Mouse (Mus musculus) limb, embryonic 15.5 days (tissue): ENCODE results near the gene Car4. TPM values are rescaled to one million over a fixed set of nuclear protein-coding genes. Genes with fewer than 3 reads are reported as not detected.

Source experiments
- ATAC-seq: fragments of 200-750 bp; cut with Nextera tagmentation; 2 replicates; pipeline ENCODE4 v1.8.0; 2017; ENCODE audit warnings: low read depth, moderate TSS enrichment; ENCODE audit not compliant: insufficient number of reproducible peaks, low FRiP score, low TSS enrichment
- H3K27ac ChIP-seq: fragments of 300-500 bp; sonication (generic); 2 replicates; pipeline ENCODE4 v1.5.1; 2015; ENCODE audit warnings: moderate library complexity, mild to moderate bottlenecking, inconsistent platforms
- H3K27me3 ChIP-seq: fragments of 300-500 bp; sonication (generic); 2 replicates; pipeline ENCODE4 v1.6.1; 2015; ENCODE audit warnings: inconsistent platforms
- H3K36me3 ChIP-seq: fragments of 300-500 bp; sonication (generic); 2 replicates; pipeline ENCODE4 v1.6.1; 2015; ENCODE audit warnings: inconsistent platforms
- H3K4me1 ChIP-seq: fragments of 300-500 bp; sonication (generic); 2 replicates; pipeline ENCODE4 v1.6.1; 2015; ENCODE audit warnings: inconsistent platforms
- H3K4me2 ChIP-seq: fragments of 300-500 bp; sonication (generic); 2 replicates; pipeline ENCODE4 v1.6.1; 2015; ENCODE audit warnings: mild to moderate bottlenecking, inconsistent platforms
- H3K4me3 ChIP-seq: fragments of 300-500 bp; sonication (generic); 2 replicates; pipeline ENCODE4 v1.5.1; 2015; ENCODE audit warnings: mild to moderate bottlenecking, inconsistent platforms
- H3K9ac ChIP-seq: fragments of 300-500 bp; sonication (generic); 2 replicates; pipeline ENCODE4 v1.6.1; 2015; ENCODE audit warnings: inconsistent platforms
- H3K9me3 ChIP-seq: fragments of 300-500 bp; sonication (generic); 2 replicates; pipeline ENCODE4 v1.6.1; 2016; ENCODE audit warnings: inconsistent platforms
- WGBS: fragments of 180-500 bp; shearing (Covaris S2); methylation state at CpG from one replicate; pipeline ENCODE4 v1.1.7; 2015; 5-methylcytosine and 5-hydroxymethylcytosine counted together
- polyA plus RNA-seq: library from polyadenylated mRNA; unstranded; fragments of >200 nt; fragmentation: Nextera tagmentation; extraction: Ambion mirVana; gene quantifications from 2 replicates; pipeline ENCODE4 v1.2.1, GENCODE M21; 2015

The Car4 gene
- 0.37 TPM in 1 of 2 replicates, not detected in the other for polyA plus RNA-seq

GRCm38 (mm10) chr11:84957591-84958270 is at the start of gene Car4:
TSS of gene Car4 (plus strand) at chr11:84957786.
- under 1% methylated on average over 49 of the region's 49 CpGs for WGBS
- Histone ChIP-seq H3K27me3 (peaks cover 45% of the 10 kb centered on the region), H3K4me1 (peaks cover 11% of the 10 kb centered on the region), H3K36me3 (no peaks in the 10 kb centered on the region), H3K9me3 (no peaks in the 10 kb centered on the region), H3K27ac (no peak within 1 kb of the TSS), H3K9ac (no peak within 1 kb of the TSS), H3K4me3 (peak within 1 kb of the TSS; percentile 21), H3K4me2 (peak within 1 kb of the TSS; percentile 41)
- ATAC-seq: no peak

GRCm38 (mm10) chr11:84908480-84908879 is 49.1 kb upstream of the Car4 start:
- no peak for ATAC-seq
- WGBS: 93% methylated on average over 6 of the region's 6 CpGs
- peaks cover 93% of the 10 kb centered on the region for H3K36me3 ChIP-seq
- no peaks in the 10 kb centered on the region for H3K4me1 ChIP-seq
- H3K4me2 ChIP-seq: no peak overlapping the region
- no peak overlapping the region for H3K9ac ChIP-seq
- H3K27ac ChIP-seq: no peak overlapping the region
- H3K4me3 ChIP-seq: no peak overlapping the region
- H3K27me3 ChIP-seq: no peaks in the 10 kb centered on the region
- no peaks in the 10 kb centered on the region for H3K9me3 ChIP-seq

- Histone ChIP-seq H3K4me1 (peaks cover 13% of the 10 kb centered on the region), H3K4me3 (no peak overlapping the region), H3K27ac (no peak overlapping the region), H3K9ac (no peak overlapping the region), H3K36me3 (peaks cover 82% of the 10 kb centered on the region), H3K4me2 (no peak overlapping the region), H3K9me3 (no peaks in the 10 kb centered on the region), H3K27me3 (no peaks in the 10 kb centered on the region)
- WGBS: 76% methylated on average over 4 of the region's 4 CpGs
- no peak for ATAC-seq
These were observed 47.2 kb upstream of the Car4 start for GRCm38 (mm10) chr11:84910411-84910810.

DNA sequence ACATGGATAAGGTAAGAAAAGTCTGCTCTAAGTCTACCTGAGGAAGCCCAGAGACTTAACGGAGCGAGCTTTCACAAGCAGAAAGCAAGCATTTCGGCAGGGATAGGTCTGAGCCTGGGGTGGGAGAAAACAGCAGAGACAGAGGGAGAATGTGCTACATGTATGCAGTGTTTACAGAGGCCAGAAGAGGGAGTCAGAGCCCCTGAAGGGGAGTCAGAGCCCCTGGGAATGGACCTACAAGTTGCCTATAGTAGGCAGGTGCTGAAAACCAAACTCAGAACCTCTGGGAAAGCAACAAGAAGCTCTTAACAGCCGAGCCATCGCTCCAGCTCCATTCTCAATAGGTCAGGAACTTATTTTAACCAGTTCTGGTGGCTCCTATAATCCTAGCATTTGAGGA is 42.9 kb upstream of the Car4 start:
- 79% methylated on average over 5 of the region's 5 CpGs for WGBS
- H3K9me3 ChIP-seq: no peaks in the 10 kb centered on the region
- H3K27ac ChIP-seq: no peak overlapping the region
- ATAC-seq: no peak
- no peaks in the 10 kb centered on the region for H3K27me3 ChIP-seq
- no peak overlapping the region for H3K4me3 ChIP-seq
- H3K4me1 ChIP-seq: peaks cover 28% of the 10 kb centered on the region
- no peak overlapping the region for H3K9ac ChIP-seq
- H3K4me2 ChIP-seq: 0 out of 2 replicates have a peak overlapping the region, but pooled peaks have one; percentile 66
- H3K36me3 ChIP-seq: peaks cover 40% of the 10 kb centered on the region

- Histone ChIP-seq H3K9ac (peak within 1 kb of the TSS; percentile 86), H3K27ac (peak within 1 kb of the TSS; percentile 48; the same call in 1 of the 2 replicates), H3K27me3 (no peaks in the 10 kb centered on the region), H3K4me1 (peaks cover 28% of the 10 kb centered on the region), H3K4me3 (peak within 1 kb of the TSS; percentile 94), H3K4me2 (peak within 1 kb of the TSS; percentile 66), H3K9me3 (no peaks in the 10 kb centered on the region), H3K36me3 (peaks cover 26% of the 10 kb centered on the region)
- peak; percentile 81 for ATAC-seq
- 3% methylated on average over 34 of the region's 34 CpGs for WGBS
These were observed 41.4 kb upstream of the Car4 start, which contains the start of gene Znhit3 for GRCm38 (mm10) chr11:84916053-84916702. TSS of gene Znhit3 (minus strand) at chr11:84916366.

- WGBS: 57% methylated on average over 7 of the region's 7 CpGs
- H3K4me3 ChIP-seq: peak overlapping the region; percentile 94
- no peaks in the 10 kb centered on the region for H3K9me3 ChIP-seq
- peaks cover 20% of the 10 kb centered on the region for H3K36me3 ChIP-seq
- no peak overlapping the region for H3K27ac ChIP-seq
- H3K9ac ChIP-seq: peak overlapping the region; percentile 86; the same call in 1 of the 2 replicates
- peaks cover 28% of the 10 kb centered on the region for H3K4me1 ChIP-seq
- ATAC-seq: no peak
- peak overlapping the region; percentile 66 for H3K4me2 ChIP-seq
- no peaks in the 10 kb centered on the region for H3K27me3 ChIP-seq
These were observed 40.8 kb upstream of the Car4 start for GRCm38 (mm10) chr11:84916703-84917300.

DNA sequence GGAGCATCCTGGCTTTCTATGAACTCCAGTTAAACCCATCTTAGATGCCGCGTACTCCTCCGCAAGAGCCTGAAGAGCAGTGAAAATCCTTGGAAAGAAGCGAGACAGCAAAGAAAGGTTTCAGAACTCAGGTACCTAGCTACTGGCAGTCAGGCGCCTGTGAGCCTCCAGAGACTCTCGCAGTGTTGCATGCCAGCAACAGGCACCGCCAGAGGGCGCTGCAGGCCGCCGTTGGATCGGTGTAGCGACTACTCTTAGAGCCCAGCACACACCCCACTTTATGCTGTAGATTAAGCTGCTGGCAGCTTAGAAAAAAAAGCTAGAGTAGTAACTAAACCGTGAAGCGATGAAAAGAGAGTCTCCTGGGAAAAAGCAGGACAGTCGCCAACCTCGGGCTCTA is 39.2 kb upstream of the Car4 start:
- H3K9ac ChIP-seq: no peak overlapping the region

GRCm38 (mm10) chr11:84919276-84919675 is 38.3 kb upstream of the Car4 start:
- H3K9ac ChIP-seq: no peak overlapping the region
- no peaks in the 10 kb centered on the region for H3K27me3 ChIP-seq
- no peak for ATAC-seq
- WGBS: 42% methylated on average over 3 of the region's 3 CpGs
- no peaks in the 10 kb centered on the region for H3K36me3 ChIP-seq
- H3K9me3 ChIP-seq: no peaks in the 10 kb centered on the region
- H3K4me1 ChIP-seq: peaks cover 25% of the 10 kb centered on the region
- no peak overlapping the region for H3K4me2 ChIP-seq
- no peak overlapping the region for H3K27ac ChIP-seq
- H3K4me3 ChIP-seq: no peak overlapping the region

More for the DNA sequence above, 39.2 kb upstream of the Car4 start:
- Histone ChIP-seq H3K4me1 (peaks cover 28% of the 10 kb centered on the region), H3K27ac (no peak overlapping the region), H3K27me3 (no peaks in the 10 kb centered on the region), H3K9me3 (no peaks in the 10 kb centered on the region), H3K4me2 (peak overlapping the region; percentile 21), H3K4me3 (no peak overlapping the region), H3K36me3 (peaks cover 5% of the 10 kb centered on the region)
- ATAC-seq: no peak
- 4% methylated on average over 16 of the region's 16 CpGs for WGBS

GRCm38 (mm10) chr11:84919951-84920350 is 37.6 kb upstream of the Car4 start:
- Histone ChIP-seq H3K9ac (no peak overlapping the region), H3K4me1 (peaks cover 19% of the 10 kb centered on the region), H3K4me2 (no peak overlapping the region), H3K27me3 (no peaks in the 10 kb centered on the region), H3K9me3 (no peaks in the 10 kb centered on the region), H3K36me3 (no peaks in the 10 kb centered on the region), H3K4me3 (no peak overlapping the region), H3K27ac (no peak overlapping the region)
- WGBS: 70% methylated on average over 7 of the region's 7 CpGs
- no peak for ATAC-seq

DNA sequence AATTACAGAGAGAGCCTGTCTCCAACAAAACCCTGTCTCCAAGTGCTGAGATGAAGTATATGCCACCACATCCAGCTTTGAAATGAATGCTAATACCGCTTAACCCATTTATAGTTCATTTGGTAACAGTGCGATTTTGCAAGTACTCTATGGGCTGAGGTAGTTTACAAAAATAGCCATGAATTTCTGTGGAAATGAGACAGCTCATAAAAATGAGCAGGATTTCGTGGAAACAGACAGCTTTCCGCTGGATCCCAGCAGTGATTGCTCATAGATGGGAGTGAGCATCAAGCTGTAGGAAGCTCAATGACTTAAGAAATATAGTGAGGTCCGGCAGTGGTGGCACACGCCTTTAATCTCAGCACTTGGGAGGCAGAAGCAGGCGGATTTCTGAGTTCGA is 36.6 kb upstream of the Car4 start:
- H3K27me3 ChIP-seq: no peaks in the 10 kb centered on the region
- no peak overlapping the region for H3K27ac ChIP-seq
- no peak for ATAC-seq
- H3K36me3 ChIP-seq: no peaks in the 10 kb centered on the region
- no peaks in the 10 kb centered on the region for H3K9me3 ChIP-seq
- no peak overlapping the region for H3K4me2 ChIP-seq
- H3K4me1 ChIP-seq: peaks cover 11% of the 10 kb centered on the region; the same call in 1 of the 2 replicates
- no peak overlapping the region for H3K9ac ChIP-seq
- H3K4me3 ChIP-seq: no peak overlapping the region
- 79% methylated on average over 8 of the region's 8 CpGs for WGBS

DNA sequence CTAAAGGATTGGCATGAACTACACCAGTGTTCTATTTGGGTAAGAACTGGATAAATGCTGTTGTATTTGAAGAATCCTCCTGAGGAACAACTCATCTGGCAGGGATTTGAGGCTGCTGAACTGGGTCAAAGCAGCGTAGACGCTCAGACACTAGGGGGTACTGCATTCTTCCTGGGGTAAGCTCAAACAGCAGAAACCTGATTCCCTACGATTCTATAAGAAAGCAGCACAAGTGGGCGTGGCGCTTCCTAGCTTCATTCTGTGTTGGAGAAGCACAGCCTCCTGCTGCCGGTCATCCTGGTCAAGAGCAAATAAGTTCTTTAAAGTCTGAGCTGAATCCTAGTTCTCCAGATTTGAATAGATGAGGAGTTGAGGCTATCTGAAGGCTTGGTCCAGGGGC is 25.3 kb upstream of the Car4 start:
- H3K9me3 ChIP-seq: no peaks in the 10 kb centered on the region
- no peaks in the 10 kb centered on the region for H3K36me3 ChIP-seq
- ATAC-seq: no peak
- no peak overlapping the region for H3K4me2 ChIP-seq
- H3K4me1 ChIP-seq: no peaks in the 10 kb centered on the region
- H3K27me3 ChIP-seq: no peaks in the 10 kb centered on the region
- no peak overlapping the region for H3K9ac ChIP-seq
- H3K27ac ChIP-seq: no peak overlapping the region
- H3K4me3 ChIP-seq: no peak overlapping the region
- 15% methylated on average over 6 of the region's 6 CpGs for WGBS

DNA sequence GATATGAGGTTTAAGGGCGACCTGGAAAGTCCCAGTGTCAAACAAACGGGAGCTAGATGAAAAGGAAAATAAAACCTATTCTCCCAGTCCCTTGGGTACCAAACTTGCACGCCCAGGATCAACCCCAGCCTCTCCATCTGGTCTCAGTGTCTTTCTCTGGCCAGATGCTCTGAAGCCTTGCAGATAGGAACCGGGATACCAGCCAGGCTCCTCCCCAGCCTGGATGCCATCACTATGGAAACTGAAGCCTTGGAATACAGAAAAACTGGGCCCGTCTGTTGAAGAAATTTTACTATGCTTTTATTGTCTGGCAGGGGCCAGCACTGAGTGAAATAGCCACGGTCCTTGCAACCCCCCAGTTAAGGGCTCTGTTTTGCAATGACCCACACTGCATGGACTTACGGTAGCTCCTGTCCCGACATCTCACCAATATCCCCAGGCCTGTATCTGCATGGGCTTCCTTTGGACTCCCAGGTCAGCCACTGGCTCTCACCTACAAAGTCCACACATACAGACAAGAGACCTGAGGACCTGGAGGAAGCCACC is 18.0 kb upstream of the Car4 start:
- H3K9ac ChIP-seq: no peak overlapping the region
- H3K27ac ChIP-seq: no peak overlapping the region
- peaks cover 4% of the 10 kb centered on the region; the same call in 1 of the 2 replicates for H3K4me1 ChIP-seq
- no peaks in the 10 kb centered on the region for H3K36me3 ChIP-seq
- H3K4me3 ChIP-seq: no peak overlapping the region
- H3K4me2 ChIP-seq: no peak overlapping the region
- WGBS: 48% methylated on average over 8 of the region's 8 CpGs
- peaks cover 7% of the 10 kb centered on the region; the same call in 1 of the 2 replicates for H3K27me3 ChIP-seq
- H3K9me3 ChIP-seq: no peaks in the 10 kb centered on the region
- no peak for ATAC-seq
